Mouse (Mus musculus): Measurements from ENCODE around the gene Pced1b.

- TF ChIP-seq EP300 (IDR thresholded peaks at IDR 0.05; ENCODE audit: low read depth) (no peak), CTCF (IDR thresholded peaks at IDR 0.05; ENCODE audit: low read depth) (peak; percentile 61)
These were observed 10.0 kb upstream of the Pced1b start for GRCm38 (mm10) chr15:97236943-97237342.
